Mouse (Mus musculus) lung, adult 2 months (tissue): Measurements from ENCODE around the gene Agap1.
"Not testable (repeated sequence)": the region's sequence is repeated elsewhere in the genome, so short reads cannot be mapped to it uniquely, and the experiment has no call there.

Experiments
- CTCF ChIP-seq: fragments of 200-500 bp; IDR thresholded peaks from 2 replicates; pipeline ENCODE4 v1.5.1; 2011; ENCODE audit warnings: mild to moderate bottlenecking, low read length, control low read depth; ENCODE audit not compliant: insufficient read depth
- POLR2A ChIP-seq: fragments of 200-500 bp; IDR thresholded peaks from 2 replicates; pipeline ENCODE4 v1.6.1; 2011; ENCODE audit warnings: low read depth, mild to moderate bottlenecking, control low read depth, low read length, borderline replicate concordance; ENCODE audit errors: extremely low read depth

- TF ChIP-seq CTCF, POLR2A: not testable (repeated sequence)
These were observed 47.3 kb downstream of the Agap1 start for GRCm38 (mm10) chr1:89501891-89502290.
